Mouse (Mus musculus) ES-E14 (cell line): ENCODE measurements around the gene Pcgf5. TPM values are rescaled to one million over a fixed set of nuclear protein-coding genes. Genes with fewer than 3 reads are reported as not detected.

Source experiments
- DNase-seq: peaks from one replicate; pipeline ENCODE4 v3.0.0-alpha.2; 2013; ENCODE audit warnings: low read depth, low spot score
- H3K27ac ChIP-seq: 2 replicates; pipeline ENCODE4 v1.5.1; 2012; ENCODE audit warnings: low read depth, mild to moderate bottlenecking, low read length, moderate library complexity, mixed read lengths; ENCODE audit not compliant: poor library complexity, insufficient read depth, severe bottlenecking
- H3K36me3 ChIP-seq: 2 replicates; pipeline ENCODE4 v1.6.1; 2012; ENCODE audit warnings: mild to moderate bottlenecking, low read length, moderate library complexity, mixed read lengths; ENCODE audit not compliant: control insufficient read depth, poor library complexity, insufficient read depth, severe bottlenecking
- H3K4me1 ChIP-seq, 2 experiments: fragments of 150-350 bp in 1 of 2; sonication (generic) in 1 of 2; 2 replicates each; pipeline ENCODE4 v1.6.1; 2012; ENCODE audit warnings: low read length in 2 of 2, mild to moderate bottlenecking in 1 of 2, mixed read lengths in 1 of 2; ENCODE audit not compliant: control insufficient read depth in 2 of 2, insufficient read depth in 2 of 2, poor library complexity in 1 of 2
- H3K4me3 ChIP-seq, 2 experiments: fragments of 150-350 bp in 1 of 2; sonication (generic) in 1 of 2; 2 replicates each; pipeline ENCODE4 v1.5.1; 2012; ENCODE audit warnings: low read length in 2 of 2, low read depth in 1 of 2, mild to moderate bottlenecking in 1 of 2, mixed read lengths in 1 of 2; ENCODE audit not compliant: insufficient read depth in 1 of 2, poor library complexity in 1 of 2, severe bottlenecking in 1 of 2
- H3K9ac ChIP-seq: 2 replicates; pipeline ENCODE4 v1.6.1; 2012; ENCODE audit warnings: low read depth, mild to moderate bottlenecking, low read length, mixed read lengths; ENCODE audit not compliant: poor library complexity, insufficient read depth, severe bottlenecking
- H3K9me3 ChIP-seq: fragments of 150-350 bp; sonication (generic); 2 replicates; pipeline ENCODE4 v1.6.1; 2012; ENCODE audit warnings: low read depth, mild to moderate bottlenecking, low read length; ENCODE audit not compliant: control insufficient read depth, insufficient read depth
- CHD2 ChIP-seq: IDR thresholded peaks from 2 replicates; pipeline ENCODE4 v1.6.1; 2014; ENCODE audit warnings: mild to moderate bottlenecking, low read depth, low read length, inconsistent platforms
- HCFC1 ChIP-seq: IDR thresholded peaks from 2 replicates; pipeline ENCODE4 v1.6.1; 2012; ENCODE audit warnings: low read length, inconsistent platforms, borderline replicate concordance; ENCODE audit not compliant: insufficient read depth
- MAFK ChIP-seq: IDR thresholded peaks from 2 replicates; pipeline ENCODE4 v1.6.1; 2014; ENCODE audit warnings: mild to moderate bottlenecking, low read depth, low read length, inconsistent platforms; ENCODE audit not compliant: insufficient read depth
- ZC3H11A ChIP-seq: IDR thresholded peaks from 2 replicates; pipeline ENCODE4 v1.6.1; 2012; ENCODE audit warnings: low read depth, mild to moderate bottlenecking, inconsistent platforms, low read length, borderline replicate concordance
- ZNF384 ChIP-seq: IDR thresholded peaks from 2 replicates; pipeline ENCODE4 v1.6.1; 2012; ENCODE audit warnings: low read depth, low read length, inconsistent platforms
- in situ Hi-C, 2 experiments: fragments of 600-800 bp; cut with MboI; formaldehyde crosslinking; loops; one replicate each; pipeline ENCODE4 v1.15.1; 2025; ENCODE audit warnings: low sequenced_read_pairs in 2 of 2, inconsistent platforms in 1 of 2; ENCODE audit not compliant: unreplicated experiment in 2 of 2
- total RNA-seq: library from RNA; depleted of rRNA; stranded (reverse); fragments of 300-350 nt; gene quantifications from 2 replicates; pipeline ENCODE4 v1.2.3, GENCODE M21; 2012

Gene Pcgf5
- total RNA-seq, 1 experiment, result 21.5 TPM

- Histone ChIP-seq H3K27ac (no peak overlapping the region), H3K9ac (no peak overlapping the region), H3K9me3 (no peaks in the 10 kb centered on the region), H3K36me3 (no peaks in the 10 kb centered on the region), H3K4me3 (no peak overlapping the region), H3K4me1 (0 out of 4 replicates have a peak, but pooled peaks cover 0 to 1% of the 10 kb centered on the region in 2 experiments)
- no peak for DNase-seq
- TF ChIP-seq ZNF384 (no peak), ZC3H11A (no peak), HCFC1 (no peak), MAFK (no peak), CHD2 (no peak)
- in situ Hi-C loops, result no loop called here
Observed at GRCm38 (mm10) chr19:36378511-36379232, 30.6 kb downstream of the Pcgf5 start.

GRCm38 (mm10) chr19:36382901-36383300, 34.8 kb downstream of the Pcgf5 start:
- DNase-seq, result no peak
- in situ Hi-C loops, result no loop called here
- Histone ChIP-seq H3K4me1 (peaks cover 0 to 5% of the 10 kb centered on the region in 2 experiments; a peak in 1 of 4 replicates), H3K9me3 (no peaks in the 10 kb centered on the region), H3K4me3 (no peak overlapping the region), H3K36me3 (no peaks in the 10 kb centered on the region), H3K9ac (no peak overlapping the region), H3K27ac (no peak overlapping the region)
- no peak for TF ChIP-seq ZNF384
- no peak for TF ChIP-seq ZC3H11A
- TF ChIP-seq MAFK, result no peak
- no peak for TF ChIP-seq HCFC1
- TF ChIP-seq CHD2, result no peak

GRCm38 (mm10) chr19:36383977-36384376, 35.9 kb downstream of the Pcgf5 start:
- no peak overlapping the region for H3K9ac ChIP-seq
- no peak for DNase-seq
- H3K4me1 ChIP-seq, result peaks cover 0 to 5% of the 10 kb centered on the region in 2 experiments; a peak in 1 of 4 replicates
- in situ Hi-C loops, result no loop called here
- TF ChIP-seq CHD2 (no peak), ZNF384 (no peak), ZC3H11A (no peak), HCFC1 (no peak), MAFK (no peak)
- H3K9me3 ChIP-seq, result no peaks in the 10 kb centered on the region
- H3K27ac ChIP-seq, result no peak overlapping the region; the same call in 1 of the 2 replicates
- H3K4me3 ChIP-seq, result no peak overlapping the region
- no peaks in the 10 kb centered on the region for H3K36me3 ChIP-seq

GRCm38 (mm10) chr19:36384426-36384825, 36.3 kb downstream of the Pcgf5 start:
- Histone ChIP-seq H3K4me1 (peaks cover 0 to 5% of the 10 kb centered on the region in 2 experiments; a peak in 1 of 4 replicates), H3K36me3 (no peaks in the 10 kb centered on the region), H3K27ac (no peak overlapping the region; the same call in 1 of the 2 replicates), H3K4me3 (no peak overlapping the region), H3K9me3 (no peaks in the 10 kb centered on the region), H3K9ac (no peak overlapping the region)
- TF ChIP-seq MAFK, result no peak
- no peak for TF ChIP-seq HCFC1
- TF ChIP-seq ZNF384, result no peak
- no peak for TF ChIP-seq CHD2
- TF ChIP-seq ZC3H11A, result no peak
- DNase-seq, result peak; percentile 51
- in situ Hi-C loops, result no loop called here

- no peak for TF ChIP-seq HCFC1
- TF ChIP-seq CHD2, result no peak
- TF ChIP-seq ZC3H11A, result no peak
- TF ChIP-seq MAFK, result no peak
- no peak for TF ChIP-seq ZNF384
- no peaks in the 10 kb centered on the region for H3K36me3 ChIP-seq
- no peak overlapping the region for H3K27ac ChIP-seq
- in situ Hi-C loops, result no loop called here
- H3K9ac ChIP-seq, result no peak overlapping the region
- no peak for DNase-seq
- no peaks in the 10 kb centered on the region for H3K9me3 ChIP-seq
- peaks cover 0 to 5% of the 10 kb centered on the region in 2 experiments; a peak in 1 of 4 replicates for H3K4me1 ChIP-seq
- H3K4me3 ChIP-seq, result no peak overlapping the region
Observed at GRCm38 (mm10) chr19:36388502-36388901, 40.4 kb downstream of the Pcgf5 start.
